Mouse (Mus musculus) lung, adult 2 months (tissue): ENCODE data around the gene Olfr373.

ENCODE experiments used
- CTCF ChIP-seq: fragments of 200-500 bp; IDR thresholded peaks from 2 replicates; pipeline ENCODE4 v1.5.1; 2011; ENCODE audit warnings: mild to moderate bottlenecking, low read length, control low read depth; ENCODE audit not compliant: insufficient read depth
- POLR2A ChIP-seq: fragments of 200-500 bp; IDR thresholded peaks from 2 replicates; pipeline ENCODE4 v1.6.1; 2011; ENCODE audit warnings: low read depth, mild to moderate bottlenecking, control low read depth, low read length, borderline replicate concordance; ENCODE audit errors: extremely low read depth

- TF ChIP-seq CTCF (no peak), POLR2A (no peak)
These were observed 1.8 kb downstream of the Olfr373 start for GRCm38 (mm10) chr8:72084744-72085143.
